Mouse (Mus musculus) forebrain, embryonic 10.5 days (tissue): ENCODE data around the gene Cxcl17. TPM values are rescaled to one million over a fixed set of nuclear protein-coding genes. Genes with fewer than 3 reads are reported as not detected.

Source experiments
- DNase-seq: peaks from one replicate; pipeline ENCODE4 v3.0.0-alpha.2; 2017; ENCODE audit warnings: low spot score; ENCODE audit errors: extremely low spot score
- H3K27ac ChIP-seq: fragments of 300-500 bp; sonication (generic); 2 replicates; pipeline ENCODE4 v1.5.1; 2016; ENCODE audit warnings: mild to moderate bottlenecking
- H3K27me3 ChIP-seq: fragments of 300-500 bp; sonication (generic); 2 replicates; pipeline ENCODE4 v1.6.1; 2016; ENCODE audit warnings: mild to moderate bottlenecking; ENCODE audit not compliant: poor library complexity, severe bottlenecking
- H3K36me3 ChIP-seq: fragments of 300-500 bp; sonication (generic); replicated peaks from 2 replicates; pipeline ENCODE4 v1.6.1; 2016; ENCODE audit warnings: mild to moderate bottlenecking, moderate library complexity
- H3K4me1 ChIP-seq: fragments of 300-500 bp; sonication (generic); 2 replicates; pipeline ENCODE4 v1.6.1; 2016
- H3K4me3 ChIP-seq: fragments of 300-500 bp; sonication (generic); 2 replicates; pipeline ENCODE4 v1.5.1; 2016; ENCODE audit warnings: mild to moderate bottlenecking, moderate library complexity
- H3K9me3 ChIP-seq: fragments of 300-500 bp; sonication (generic); 2 replicates; pipeline ENCODE4 v1.6.1; 2016; ENCODE audit warnings: mild to moderate bottlenecking, moderate library complexity
- WGBS: fragments of 180-500 bp; shearing (Covaris S2); methylation state at CpG from one replicate; pipeline ENCODE4 v1.1.7; 2016; 5-methylcytosine and 5-hydroxymethylcytosine counted together
- polyA plus RNA-seq: library from polyadenylated mRNA; unstranded; fragments of >200 nt; fragmentation: Nextera tagmentation; extraction: Ambion mirVana; gene quantifications from 2 replicates; pipeline ENCODE4 v1.2.1, GENCODE M21; 2016

The Cxcl17 gene
- polyA plus RNA-seq, 1 experiment from 2014 or later = 0.71 TPM

GRCm38 (mm10) chr7:25384318-25384717 lies 28.4 kb downstream of the Cxcl17 start:
- Histone ChIP-seq H3K9me3 (no peaks in the 10 kb centered on the region), H3K27me3 (peaks cover 24% of the 10 kb centered on the region), H3K27ac (no peak overlapping the region), H3K4me3 (no peak overlapping the region), H3K4me1 (peaks cover 16% of the 10 kb centered on the region), H3K36me3 (peaks cover 59% of the 10 kb centered on the region)
- DNase-seq = no peak
- 91% methylated on average over 13 of the region's 13 CpGs for WGBS

- Histone ChIP-seq H3K9me3 (no peaks in the 10 kb centered on the region), H3K27me3 (peaks cover 28% of the 10 kb centered on the region), H3K36me3 (peaks cover 59% of the 10 kb centered on the region), H3K4me1 (peaks cover 20% of the 10 kb centered on the region), H3K4me3 (no peak overlapping the region), H3K27ac (no peak overlapping the region)
- 84% methylated on average over 4 of the region's 4 CpGs for WGBS
- DNase-seq = no peak
These were observed 28.8 kb downstream of the Cxcl17 start for GRCm38 (mm10) chr7:25383891-25384290.

- no peak overlapping the region for H3K27ac ChIP-seq
- peaks cover 33% of the 10 kb centered on the region for H3K27me3 ChIP-seq
- peaks cover 23% of the 10 kb centered on the region for H3K4me1 ChIP-seq
- H3K9me3 ChIP-seq = no peaks in the 10 kb centered on the region
- no peak overlapping the region for H3K4me3 ChIP-seq
- DNase-seq = no peak
- peaks cover 57% of the 10 kb centered on the region for H3K36me3 ChIP-seq
- WGBS = 93% methylated on average over 7 of the region's 7 CpGs
These were observed 29.3 kb downstream of the Cxcl17 start for GRCm38 (mm10) chr7:25383385-25383784.

GRCm38 (mm10) chr7:25382541-25382940 lies 30.1 kb downstream of the Cxcl17 start:
- Histone ChIP-seq H3K4me3 (no peak overlapping the region), H3K9me3 (no peaks in the 10 kb centered on the region), H3K36me3 (peaks cover 49% of the 10 kb centered on the region)

GRCm38 (mm10) chr7:25381284-25381680 lies 31.4 kb downstream of the Cxcl17 start:
- peaks cover 40% of the 10 kb centered on the region for H3K36me3 ChIP-seq
- no peak overlapping the region for H3K27ac ChIP-seq
- H3K9me3 ChIP-seq = no peaks in the 10 kb centered on the region
- DNase-seq = no peak
- H3K27me3 ChIP-seq = peaks cover 52% of the 10 kb centered on the region
- H3K4me1 ChIP-seq = peaks cover 37% of the 10 kb centered on the region
- 32% methylated on average over 3 of the region's 3 CpGs for WGBS
- no peak overlapping the region for H3K4me3 ChIP-seq

More at GRCm38 (mm10) chr7:25382541-25382940, 30.1 kb downstream of the Cxcl17 start:
- DNase-seq = no peak
- Histone ChIP-seq H3K27ac (no peak overlapping the region), H3K27me3 (peaks cover 42% of the 10 kb centered on the region), H3K4me1 (peaks cover 24% of the 10 kb centered on the region)

GRCm38 (mm10) chr7:25380392-25381283 lies 32.0 kb downstream of the Cxcl17 start:
- peaks cover 58% of the 10 kb centered on the region for H3K27me3 ChIP-seq

GRCm38 (mm10) chr7:25379551-25380351 lies 32.9 kb downstream of the Cxcl17 start:
- Histone ChIP-seq H3K36me3 (peaks cover 25% of the 10 kb centered on the region), H3K9me3 (no peaks in the 10 kb centered on the region), H3K27ac (peak overlapping the region; percentile 80), H3K4me3 (peak overlapping the region; percentile 60), H3K4me1 (peaks cover 39% of the 10 kb centered on the region), H3K27me3 (peaks cover 63% of the 10 kb centered on the region)
- 1% methylated on average over 42 of the region's 42 CpGs for WGBS
- peak; percentile 55 for DNase-seq

More at GRCm38 (mm10) chr7:25380392-25381283, 32.0 kb downstream of the Cxcl17 start:
- no peak for DNase-seq
- H3K36me3 ChIP-seq = peaks cover 34% of the 10 kb centered on the region
- H3K9me3 ChIP-seq = no peaks in the 10 kb centered on the region
- peaks cover 39% of the 10 kb centered on the region for H3K4me1 ChIP-seq
- peak overlapping the region; percentile 60 for H3K4me3 ChIP-seq
- H3K27ac ChIP-seq = peak overlapping the region; percentile 80; the same call in 1 of the 2 replicates
- 55% methylated on average over 18 of the region's 18 CpGs for WGBS

- H3K27me3 ChIP-seq = peaks cover 69% of the 10 kb centered on the region
- H3K27ac ChIP-seq = no peak overlapping the region
- H3K9me3 ChIP-seq = no peaks in the 10 kb centered on the region
- no peak for DNase-seq
- H3K36me3 ChIP-seq = peaks cover 12% of the 10 kb centered on the region
- H3K4me1 ChIP-seq = peaks cover 39% of the 10 kb centered on the region
- WGBS = 84% methylated on average over 13 of the region's 13 CpGs
- no peak overlapping the region for H3K4me3 ChIP-seq
These were observed 34.2 kb downstream of the Cxcl17 start for GRCm38 (mm10) chr7:25378181-25379100.

GRCm38 (mm10) chr7:25377100-25377700 lies 35.5 kb downstream of the Cxcl17 start:
- Histone ChIP-seq H3K36me3 (peaks cover 2% of the 10 kb centered on the region), H3K27me3 (peaks cover 69% of the 10 kb centered on the region)

GRCm38 (mm10) chr7:25376556-25376955 lies 36.1 kb downstream of the Cxcl17 start:
- peaks cover 39% of the 10 kb centered on the region for H3K4me1 ChIP-seq
- peak overlapping the region; percentile 42 for H3K4me3 ChIP-seq
- peak; percentile 67 for DNase-seq
- no peaks in the 10 kb centered on the region; the same call in 1 of the 2 replicates for H3K36me3 ChIP-seq
- 4% methylated on average over 17 of the region's 17 CpGs for WGBS
- no peaks in the 10 kb centered on the region for H3K9me3 ChIP-seq
- no peak overlapping the region for H3K27ac ChIP-seq
- H3K27me3 ChIP-seq = peaks cover 65% of the 10 kb centered on the region

More at GRCm38 (mm10) chr7:25377100-25377700, 35.5 kb downstream of the Cxcl17 start:
- 54% methylated on average over 8 of the region's 8 CpGs for WGBS
- H3K4me3 ChIP-seq = peak overlapping the region; percentile 42
- peaks cover 39% of the 10 kb centered on the region for H3K4me1 ChIP-seq
- DNase-seq = no peak
- no peaks in the 10 kb centered on the region for H3K9me3 ChIP-seq
- H3K27ac ChIP-seq = no peak overlapping the region

- H3K36me3 ChIP-seq = no peaks in the 10 kb centered on the region
- no peak overlapping the region for H3K4me3 ChIP-seq
- DNase-seq = no peak
- H3K27ac ChIP-seq = no peak overlapping the region
- peaks cover 23% of the 10 kb centered on the region for H3K4me1 ChIP-seq
- WGBS = 89% methylated on average over 5 of the region's 5 CpGs
- peaks cover 62% of the 10 kb centered on the region for H3K27me3 ChIP-seq
- no peaks in the 10 kb centered on the region for H3K9me3 ChIP-seq
These were observed 40.2 kb downstream of the Cxcl17 start for GRCm38 (mm10) chr7:25372441-25372840.
